Mouse (Mus musculus) megakaryocyte, embryonic 14.5 days (primary cell): ENCODE results near the gene Wdr62. TPM values are rescaled to one million over a fixed set of nuclear protein-coding genes. Genes with fewer than 3 reads are reported as not detected.

Experiments
- H3K27me3 ChIP-seq: replicated peaks from 2 replicates; pipeline ENCODE3; 2012; ENCODE audit warnings: inconsistent platforms
- H3K36me3 ChIP-seq: replicated peaks from 2 replicates; pipeline ENCODE3; 2012; ENCODE audit warnings: low read length, inconsistent platforms, mixed read lengths
- H3K4me1 ChIP-seq: 2 replicates; pipeline ENCODE4 v1.6.1; 2012; ENCODE audit warnings: inconsistent platforms
- H3K4me3 ChIP-seq: replicated peaks from 2 replicates; pipeline ENCODE3; 2012; ENCODE audit warnings: moderate library complexity, mild to moderate bottlenecking, inconsistent platforms
- H3K9me3 ChIP-seq: 2 replicates; pipeline ENCODE4 v1.6.1; 2012; ENCODE audit warnings: inconsistent platforms
- FLI1 ChIP-seq: IDR thresholded peaks from 2 replicates; pipeline ENCODE4 v1.6.1; 2012; ENCODE audit warnings: low read length, inconsistent platforms, mixed read lengths
- GATA1 ChIP-seq: IDR thresholded peaks from 3 replicates; pipeline ENCODE4 v1.6.1; 2012; ENCODE audit warnings: mixed read lengths, low read length, inconsistent platforms, borderline replicate concordance
- polyA plus RNA-seq: library from polyadenylated mRNA; stranded (reverse); fragments of >175 nt; gene quantifications from 2 replicates; pipeline ENCODE4 v1.2.3, GENCODE M21; 2012; ENCODE audit warnings: low replicate concordance; ENCODE audit not compliant: insufficient read depth

The Wdr62 gene
- polyA plus RNA-seq, 1 experiment: 35.7 TPM

DNA sequence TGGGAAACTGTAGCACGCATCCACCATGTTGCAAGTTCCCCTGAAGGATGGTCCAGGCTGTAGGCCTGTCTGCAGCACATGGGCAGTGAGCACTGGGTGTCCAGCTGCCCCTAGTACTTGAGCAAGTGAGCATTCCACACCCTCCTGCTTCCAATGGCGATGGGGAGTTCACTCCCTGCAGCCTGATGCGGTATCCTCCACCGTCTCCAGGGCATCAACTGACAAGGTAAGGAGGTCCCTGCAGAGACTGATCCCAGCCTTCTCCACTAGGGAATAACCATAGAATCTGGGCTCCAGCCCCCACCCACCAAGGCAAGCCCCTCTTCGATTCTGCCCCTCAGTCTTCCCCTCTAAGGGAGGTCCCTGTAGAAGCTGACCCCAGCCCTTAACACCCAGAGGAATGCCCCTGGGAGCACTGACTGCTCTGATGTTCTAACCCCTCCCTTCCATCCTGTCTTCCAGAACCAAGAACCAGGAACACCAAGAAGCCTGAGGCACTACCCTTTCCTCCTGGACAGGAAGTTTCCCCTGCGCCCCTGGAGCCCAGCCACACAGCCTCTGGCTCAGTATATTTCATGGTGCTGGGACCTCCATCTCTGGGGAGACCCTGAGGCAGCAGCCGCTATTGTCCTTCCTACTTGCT is 9.0 kb upstream of the Wdr62 start:
- peaks cover 12% of the 10 kb centered on the region for H3K4me1 ChIP-seq
- H3K27me3 ChIP-seq: peaks cover 48% of the 10 kb centered on the region
- peak overlapping the region; percentile 59 for H3K4me3 ChIP-seq
- H3K36me3 ChIP-seq: no peaks in the 10 kb centered on the region
- no peaks in the 10 kb centered on the region for H3K9me3 ChIP-seq
- TF ChIP-seq FLI1 (no peak), GATA1 (no peak)

- Histone ChIP-seq H3K27me3 (peaks cover 48% of the 10 kb centered on the region), H3K9me3 (no peaks in the 10 kb centered on the region), H3K36me3 (no peaks in the 10 kb centered on the region), H3K4me3 (no peak overlapping the region), H3K4me1 (peaks cover 12% of the 10 kb centered on the region)
- TF ChIP-seq GATA1 (no peak), FLI1 (no peak)
Observed at GRCm38 (mm10) chr7:30288046-30288445, 7.8 kb upstream of the Wdr62 start.

DNA sequence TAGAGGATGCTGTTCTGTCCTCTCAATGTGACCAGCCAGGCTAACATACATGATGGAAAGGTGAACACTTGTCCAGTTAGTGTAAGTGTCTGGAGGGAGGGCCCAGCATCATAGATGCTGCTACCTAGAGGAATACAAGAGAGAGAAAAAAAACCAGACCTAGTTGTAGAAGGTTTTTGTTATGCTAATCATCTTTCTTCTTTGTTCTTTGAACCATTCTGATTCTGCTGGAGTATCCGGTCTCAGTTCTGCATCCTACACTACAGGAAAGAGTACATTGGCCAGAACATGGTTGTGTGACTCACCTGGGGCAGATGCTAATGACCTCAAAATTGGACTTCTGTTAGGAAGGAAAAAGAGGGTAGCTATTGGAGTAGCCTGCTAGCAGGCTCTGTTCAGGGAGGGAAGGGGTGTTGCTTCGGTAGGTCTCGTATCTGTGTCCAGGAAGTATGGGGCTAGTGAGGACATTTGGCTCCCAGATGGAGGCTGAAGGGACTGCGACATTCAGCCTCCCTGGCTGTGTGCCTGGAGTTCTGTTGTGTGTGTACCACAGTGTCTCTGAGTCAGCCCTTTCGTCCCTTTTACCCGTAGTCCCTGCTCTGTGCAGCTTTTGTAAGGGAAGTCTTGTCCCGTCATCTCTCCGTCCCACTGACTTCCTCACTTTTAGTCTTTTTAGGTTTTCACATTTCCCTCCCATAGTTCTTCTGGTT is 6.6 kb upstream of the Wdr62 start:
- H3K4me3 ChIP-seq: no peak overlapping the region
- no peaks in the 10 kb centered on the region for H3K9me3 ChIP-seq
- peaks cover 12% of the 10 kb centered on the region for H3K4me1 ChIP-seq
- TF ChIP-seq FLI1: no peak
- TF ChIP-seq GATA1: no peak
- H3K36me3 ChIP-seq: no peaks in the 10 kb centered on the region
- H3K27me3 ChIP-seq: peaks cover 39% of the 10 kb centered on the region

- Histone ChIP-seq H3K9me3 (no peaks in the 10 kb centered on the region), H3K36me3 (no peaks in the 10 kb centered on the region), H3K4me1 (peaks cover 27% of the 10 kb centered on the region), H3K27me3 (peaks cover 3% of the 10 kb centered on the region), H3K4me3 (no peak overlapping the region)
- no peak for TF ChIP-seq FLI1
- TF ChIP-seq GATA1: no peak
Observed at GRCm38 (mm10) chr7:30282740-30283139, 2.5 kb upstream of the Wdr62 start.

DNA sequence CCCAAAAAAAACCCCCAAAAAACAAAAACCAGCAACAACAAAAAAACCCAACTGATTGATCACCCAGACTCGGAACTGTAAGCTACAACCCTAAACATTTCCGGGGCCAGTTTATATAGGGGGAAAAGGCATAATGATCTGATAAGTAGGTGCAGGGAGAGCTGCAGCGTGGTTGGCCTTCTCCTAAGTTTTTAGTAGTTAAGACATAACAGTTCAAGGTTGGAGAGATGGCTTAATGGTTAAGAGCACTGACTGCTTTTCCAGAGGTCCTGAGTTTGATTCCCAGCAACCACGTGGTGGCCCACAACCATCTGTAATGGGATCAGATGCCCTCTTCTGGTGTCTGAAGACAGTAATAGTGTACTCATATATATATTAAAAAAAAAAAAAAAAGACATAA is 1.3 kb upstream of the Wdr62 start:
- Histone ChIP-seq H3K4me1 (peaks cover 27% of the 10 kb centered on the region), H3K4me3 (no peak overlapping the region), H3K36me3 (peaks cover 8% of the 10 kb centered on the region), H3K27me3 (no peaks in the 10 kb centered on the region), H3K9me3 (no peaks in the 10 kb centered on the region)
- TF ChIP-seq GATA1: no peak
- TF ChIP-seq FLI1: no peak

DNA sequence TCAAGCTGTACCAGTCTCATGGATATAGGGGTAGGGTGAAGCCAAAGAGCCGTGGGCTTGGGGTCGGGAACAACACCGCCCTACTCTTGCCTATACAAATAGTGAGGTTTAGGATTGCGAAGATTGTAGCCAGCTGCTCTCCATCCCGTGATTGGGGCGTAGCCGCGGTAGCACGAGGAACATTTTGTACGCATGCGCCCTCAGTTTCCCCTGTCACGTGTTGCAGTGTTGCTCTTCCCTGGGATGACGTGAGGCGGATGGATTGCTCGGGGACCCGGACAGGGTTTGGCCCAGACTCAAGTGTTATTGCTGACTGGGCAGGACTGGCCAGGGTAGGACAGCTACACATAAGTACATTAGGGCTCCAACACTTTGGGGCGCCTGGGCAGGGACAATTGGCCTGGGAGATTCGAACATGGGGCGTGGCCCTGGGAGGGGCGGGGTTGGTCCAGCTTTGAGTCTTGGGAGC is 485 bp upstream of the Wdr62 start:
- Histone ChIP-seq H3K27me3 (no peaks in the 10 kb centered on the region), H3K4me1 (peaks cover 25% of the 10 kb centered on the region), H3K4me3 (peak overlapping the region; percentile 98), H3K36me3 (peaks cover 8% of the 10 kb centered on the region), H3K9me3 (no peaks in the 10 kb centered on the region)
- no peak for TF ChIP-seq GATA1
- no peak for TF ChIP-seq FLI1

- no peak for TF ChIP-seq FLI1
- TF ChIP-seq GATA1: no peak
- Histone ChIP-seq H3K4me3 (peak overlapping the region; percentile 98), H3K9me3 (no peaks in the 10 kb centered on the region), H3K27me3 (no peaks in the 10 kb centered on the region), H3K36me3 (peaks cover 15% of the 10 kb centered on the region), H3K4me1 (peaks cover 29% of the 10 kb centered on the region)
Observed at GRCm38 (mm10) chr7:30279536-30279935, 683 bp downstream of the Wdr62 start.

GRCm38 (mm10) chr7:30278911-30279310 is 1.3 kb downstream of the Wdr62 start:
- Histone ChIP-seq H3K4me3 (no peak overlapping the region), H3K4me1 (peaks cover 29% of the 10 kb centered on the region), H3K9me3 (no peaks in the 10 kb centered on the region), H3K36me3 (peaks cover 17% of the 10 kb centered on the region), H3K27me3 (no peaks in the 10 kb centered on the region)
- no peak for TF ChIP-seq FLI1
- TF ChIP-seq GATA1: no peak

- Histone ChIP-seq H3K4me1 (peaks cover 28% of the 10 kb centered on the region), H3K36me3 (peaks cover 61% of the 10 kb centered on the region), H3K9me3 (no peaks in the 10 kb centered on the region), H3K4me3 (no peak overlapping the region), H3K27me3 (no peaks in the 10 kb centered on the region)
- TF ChIP-seq GATA1 (no peak), FLI1 (no peak)
Observed at GRCm38 (mm10) chr7:30274383-30274782, 5.8 kb downstream of the Wdr62 start.

DNA sequence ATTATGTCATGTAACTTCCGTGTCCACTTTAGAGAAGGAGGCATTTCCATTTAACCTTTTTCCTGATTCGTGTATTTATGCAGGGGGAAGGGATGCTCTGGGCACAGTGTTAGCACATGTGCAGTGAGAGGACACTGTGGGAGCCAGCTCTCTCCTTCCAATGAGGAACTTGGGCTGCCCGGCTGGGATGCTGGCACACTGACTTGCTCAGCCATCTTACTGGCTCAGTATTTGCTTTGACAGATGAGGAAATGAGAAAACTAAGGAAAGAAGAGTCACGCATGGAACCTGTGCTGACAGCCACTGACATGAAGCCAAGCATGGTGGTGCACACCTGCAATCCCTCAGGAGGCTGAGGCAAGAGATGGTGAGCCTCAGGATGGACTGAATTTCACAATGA is 10.6 kb downstream of the Wdr62 start:
- Histone ChIP-seq H3K27me3 (no peaks in the 10 kb centered on the region), H3K4me1 (peaks cover 25% of the 10 kb centered on the region), H3K9me3 (no peaks in the 10 kb centered on the region), H3K4me3 (no peak overlapping the region), H3K36me3 (peaks cover 88% of the 10 kb centered on the region)
- TF ChIP-seq FLI1 (no peak), GATA1 (no peak)
